Mouse (Mus musculus) myocyte (in vitro differentiated cells): ENCODE results near the gene Gm20604.

Experiments
- POLR2A ChIP-seq: IDR thresholded peaks from one replicate; pipeline ENCODE4 v1.6.1; 2011; ENCODE audit warnings: low read depth, mild to moderate bottlenecking, control low read depth, moderate library complexity; ENCODE audit not compliant: insufficient read length
- TCF12 ChIP-seq: IDR thresholded peaks from one replicate; pipeline ENCODE4 v1.6.1; 2011; ENCODE audit warnings: mild to moderate bottlenecking, control low read depth; ENCODE audit not compliant: poor library complexity, insufficient read depth, severe bottlenecking

DNA sequence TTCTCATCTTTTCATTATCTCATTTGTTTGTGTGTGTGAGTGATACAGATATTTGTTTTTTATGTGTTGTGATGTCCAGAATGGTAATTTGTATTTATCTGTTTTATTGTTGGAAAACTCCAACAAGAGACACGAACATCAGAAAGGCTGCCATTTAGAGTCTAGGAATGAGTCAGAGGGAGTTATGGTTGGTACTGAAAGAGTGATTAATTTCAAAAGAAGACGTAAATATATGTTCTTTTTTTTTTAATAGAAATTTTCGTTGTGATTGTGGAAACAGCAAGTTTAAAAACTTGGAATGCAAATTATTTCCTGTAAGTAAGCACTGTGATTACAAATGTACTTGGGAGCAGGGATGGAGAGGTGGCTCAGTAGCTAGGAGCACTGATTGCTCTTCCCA is 3.2 kb upstream of the Gm20604 start:
- no peak for TF ChIP-seq POLR2A
- TF ChIP-seq TCF12: no peak
